Mouse (Mus musculus) CD8-positive naive resting alpha-beta T cell, adult 2 months (primary cell): ENCODE measurements around the gene Spty2d1.
A peak's percentile ranks its signal among the peaks of the same experiment; 100 is the strongest.

Experiments
- DNase-seq, 2 experiments: peaks; one replicate each; pipeline ENCODE4 v3.0.0; 2022; ENCODE audit warnings: low read depth in 2 of 2, low spot score in 2 of 2

The Spty2d1 gene

GRCm38 (mm10) chr7:47022482-47022881 is 14.3 kb upstream of the Spty2d1 start:
- peak; percentile 14 to 30 for DNase-seq

- DNase-seq, result no peak
Observed at GRCm38 (mm10) chr7:47020956-47021355, 12.7 kb upstream of the Spty2d1 start.

GRCm38 (mm10) chr7:47019641-47020040 is 11.4 kb upstream of the Spty2d1 start:
- no peak for DNase-seq

GRCm38 (mm10) chr7:47017146-47017545 is 8.9 kb upstream of the Spty2d1 start:
- DNase-seq, result no peak

- DNase-seq, result no peak
Observed at GRCm38 (mm10) chr7:47016602-47017001, 8.4 kb upstream of the Spty2d1 start.

GRCm38 (mm10) chr7:47015390-47016065 is 7.3 kb upstream of the Spty2d1 start:
- peak; percentile 28 to 48 for DNase-seq

GRCm38 (mm10) chr7:47014564-47015389 is 6.6 kb upstream of the Spty2d1 start:
- no peak for DNase-seq

GRCm38 (mm10) chr7:47013131-47013767 is 5.0 kb upstream of the Spty2d1 start:
- DNase-seq, result peak in 1 of 2 experiments; percentile 7

- no peak for DNase-seq
Observed at GRCm38 (mm10) chr7:47007818-47008167, 418 bp downstream of the Spty2d1 start.

GRCm38 (mm10) chr7:47007109-47007780 is 966 bp downstream of the Spty2d1 start:
- peak in 1 of 2 experiments; percentile 15 for DNase-seq

GRCm38 (mm10) chr7:47003411-47004115 is 4.6 kb downstream of the Spty2d1 start:
- DNase-seq, result no peak

- no peak for DNase-seq
Observed at GRCm38 (mm10) chr7:47001900-47002275, 6.3 kb downstream of the Spty2d1 start.

GRCm38 (mm10) chr7:47001125-47001899 is 6.9 kb downstream of the Spty2d1 start:
- no peak for DNase-seq

GRCm38 (mm10) chr7:47000644-47000983 is 7.6 kb downstream of the Spty2d1 start:
- DNase-seq, result no peak

- no peak for DNase-seq
Observed at GRCm38 (mm10) chr7:46999983-47000643, 8.1 kb downstream of the Spty2d1 start.

GRCm38 (mm10) chr7:46998942-46999341 is 9.3 kb downstream of the Spty2d1 start:
- DNase-seq, result no peak

GRCm38 (mm10) chr7:46997644-46998395 is 10.4 kb downstream of the Spty2d1 start:
- DNase-seq, result no peak

- DNase-seq, result no peak
Observed at GRCm38 (mm10) chr7:46997008-46997407, 11.2 kb downstream of the Spty2d1 start.

GRCm38 (mm10) chr7:46995558-46995957 is 12.7 kb downstream of the Spty2d1 start:
- no peak for DNase-seq
